Mouse (Mus musculus) adrenal gland, postnatal 25 days (tissue): Measurements from ENCODE around the gene Ccnjl. TPM values are rescaled to one million over a fixed set of nuclear protein-coding genes. Genes with fewer than 3 reads are reported as not detected.

ENCODE experiments used
- DNase-seq: peaks from one replicate; pipeline ENCODE4 v3.0.0; 2021; ENCODE audit warnings: mixed read lengths
- total RNA-seq: library from RNA; stranded (reverse); gene quantifications from 2 replicates; pipeline ENCODE4 v1.2.3, GENCODE M21; 2021

Gene Ccnjl
- total RNA-seq, 1 experiment from 2014 or later, result 3.2 TPM

GRCm38 (mm10) chr11:43520521-43520920 lies 8.1 kb upstream of the Ccnjl start:
- no peak for DNase-seq

GRCm38 (mm10) chr11:43528078-43528682 lies 404 bp upstream of the Ccnjl start:
- DNase-seq, result no peak

GRCm38 (mm10) chr11:43530043-43530442 lies 1.5 kb downstream of the Ccnjl start:
- DNase-seq, result no peak

- DNase-seq, result no peak
Measured at GRCm38 (mm10) chr11:43531619-43532018, 3.0 kb downstream of the Ccnjl start.

GRCm38 (mm10) chr11:43537074-43537473 lies 8.5 kb downstream of the Ccnjl start:
- no peak for DNase-seq

GRCm38 (mm10) chr11:43539863-43540262 lies 11.3 kb downstream of the Ccnjl start:
- no peak for DNase-seq

GRCm38 (mm10) chr11:43543711-43544466 lies 15.3 kb downstream of the Ccnjl start:
- no peak for DNase-seq

- DNase-seq, result no peak
Measured at GRCm38 (mm10) chr11:43544819-43545218, 16.2 kb downstream of the Ccnjl start.

- peak; percentile 31 for DNase-seq
Measured at GRCm38 (mm10) chr11:43545873-43546475, 17.4 kb downstream of the Ccnjl start.

- DNase-seq, result no peak
Measured at GRCm38 (mm10) chr11:43546678-43547077, 18.1 kb downstream of the Ccnjl start.

- DNase-seq, result peak; percentile 74
Measured at GRCm38 (mm10) chr11:43548148-43548547, 19.6 kb downstream of the Ccnjl start.

- no peak for DNase-seq
Measured at GRCm38 (mm10) chr11:43548657-43549435, 20.3 kb downstream of the Ccnjl start.

- peak; percentile 49 for DNase-seq
Measured at GRCm38 (mm10) chr11:43549701-43550100, 21.1 kb downstream of the Ccnjl start.

GRCm38 (mm10) chr11:43551756-43552155 lies 23.2 kb downstream of the Ccnjl start:
- DNase-seq, result no peak

GRCm38 (mm10) chr11:43552675-43553074 lies 24.1 kb downstream of the Ccnjl start:
- DNase-seq, result no peak

GRCm38 (mm10) chr11:43556538-43556937 lies 28.0 kb downstream of the Ccnjl start:
- DNase-seq, result no peak

- no peak for DNase-seq
Measured at GRCm38 (mm10) chr11:43559515-43560292, 31.1 kb downstream of the Ccnjl start.

- no peak for DNase-seq
Measured at GRCm38 (mm10) chr11:43563654-43564244, 35.2 kb downstream of the Ccnjl start.

- DNase-seq, result no peak
Measured at GRCm38 (mm10) chr11:43565414-43565813, 36.8 kb downstream of the Ccnjl start.

GRCm38 (mm10) chr11:43565852-43566251 lies 37.3 kb downstream of the Ccnjl start:
- DNase-seq, result no peak

GRCm38 (mm10) chr11:43566696-43567095 lies 38.1 kb downstream of the Ccnjl start:
- DNase-seq, result no peak
